Mouse (Mus musculus) thymus, adult 2 months (tissue): ENCODE results near the gene H2-Aa. TPM values are rescaled to one million over a fixed set of nuclear protein-coding genes. Genes with fewer than 3 reads are reported as not detected.
"Not testable (repeated sequence)": the region's sequence is repeated elsewhere in the genome, so short reads cannot be mapped to it uniquely, and the experiment has no call there.

Source experiments
- DNase-seq: peaks from one replicate; pipeline ENCODE4 v3.0.0; 2021
- H3K27ac ChIP-seq: fragments of 200-500 bp; 2 replicates; pipeline ENCODE4 v1.5.1; 2012; ENCODE audit warnings: low read length, control low read depth; ENCODE audit not compliant: control insufficient read depth, insufficient read depth
- H3K27me3 ChIP-seq: fragments of 200-500 bp; 2 replicates; pipeline ENCODE4 v1.6.1; 2012; ENCODE audit warnings: mild to moderate bottlenecking, low read length, moderate library complexity, mixed read lengths; ENCODE audit not compliant: control insufficient read depth, insufficient read depth
- H3K36me3 ChIP-seq: fragments of 200-500 bp; 2 replicates; pipeline ENCODE4 v1.6.1; 2012; ENCODE audit warnings: mild to moderate bottlenecking, low read length, moderate library complexity; ENCODE audit not compliant: control insufficient read depth, insufficient read depth
- H3K4me1 ChIP-seq: fragments of 200-500 bp; replicated peaks from 2 replicates; pipeline ENCODE4 v1.6.1; 2012; ENCODE audit warnings: low read length; ENCODE audit not compliant: control insufficient read depth, insufficient read depth
- H3K4me3 ChIP-seq: fragments of 200-500 bp; 2 replicates; pipeline ENCODE4 v1.5.1; 2012; ENCODE audit warnings: mild to moderate bottlenecking, low read length, control low read depth, moderate library complexity; ENCODE audit not compliant: control insufficient read depth, insufficient read depth
- CTCF ChIP-seq: fragments of 200-500 bp; IDR thresholded peaks from 2 replicates; pipeline ENCODE4 v1.5.1; 2012; ENCODE audit warnings: mild to moderate bottlenecking, control low read depth, low read length, moderate library complexity, borderline replicate concordance; ENCODE audit not compliant: control insufficient read depth, poor library complexity, insufficient read depth; ENCODE audit errors: extremely low read depth
- POLR2A ChIP-seq: fragments of 200-500 bp; IDR thresholded peaks from 2 replicates; pipeline ENCODE4 v1.6.1; 2012; ENCODE audit warnings: mild to moderate bottlenecking, low read length, control low read depth, moderate library complexity; ENCODE audit not compliant: control insufficient read depth, poor library complexity, insufficient read depth; ENCODE audit errors: extremely low read depth
- WGBS: fragments of 180-500 bp; shearing (Covaris S2); methylation state at CpG from one replicate; pipeline ENCODE4 v1.1.7; 2018; 5-methylcytosine and 5-hydroxymethylcytosine counted together
- polyA plus RNA-seq: library from polyadenylated mRNA; depleted of rRNA; stranded (reverse); fragments of >200 nt; gene quantifications from 2 replicates; pipeline ENCODE4 v1.2.3, GENCODE M21; 2012

H2-Aa gene
- polyA plus RNA-seq, 1 experiment: 1,363 TPM

DNA sequence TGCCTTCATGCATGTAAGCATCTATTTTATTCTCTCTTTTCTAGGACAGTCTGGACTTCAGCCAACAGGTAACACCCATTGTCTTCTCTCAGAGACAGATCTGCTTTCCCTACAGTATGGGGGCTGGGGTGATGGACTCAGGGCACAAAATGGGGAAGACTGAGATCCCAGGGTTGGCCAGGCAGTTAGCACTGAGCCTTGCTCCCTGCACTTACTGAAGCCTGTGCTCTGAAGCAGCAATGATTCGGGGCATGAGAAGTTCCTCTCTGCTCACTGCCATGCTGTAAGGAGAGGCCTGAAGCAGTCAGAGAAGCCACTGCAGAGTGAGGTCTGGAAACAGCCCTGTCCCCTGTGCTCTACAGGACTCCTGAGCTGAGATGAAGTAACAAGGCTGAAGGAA lies 27.9 kb upstream of the H2-Aa start:
- no peak for DNase-seq
- H3K27me3 ChIP-seq: no peaks in the 10 kb centered on the region
- H3K4me1 ChIP-seq: peaks cover 4% of the 10 kb centered on the region
- H3K36me3 ChIP-seq: no peaks in the 10 kb centered on the region
- no peak for TF ChIP-seq CTCF
- TF ChIP-seq POLR2A: no peak
- no peak overlapping the region for H3K4me3 ChIP-seq
- 81% methylated on average over 1 of the region's 1 CpGs for WGBS
- no peak overlapping the region for H3K27ac ChIP-seq

DNA sequence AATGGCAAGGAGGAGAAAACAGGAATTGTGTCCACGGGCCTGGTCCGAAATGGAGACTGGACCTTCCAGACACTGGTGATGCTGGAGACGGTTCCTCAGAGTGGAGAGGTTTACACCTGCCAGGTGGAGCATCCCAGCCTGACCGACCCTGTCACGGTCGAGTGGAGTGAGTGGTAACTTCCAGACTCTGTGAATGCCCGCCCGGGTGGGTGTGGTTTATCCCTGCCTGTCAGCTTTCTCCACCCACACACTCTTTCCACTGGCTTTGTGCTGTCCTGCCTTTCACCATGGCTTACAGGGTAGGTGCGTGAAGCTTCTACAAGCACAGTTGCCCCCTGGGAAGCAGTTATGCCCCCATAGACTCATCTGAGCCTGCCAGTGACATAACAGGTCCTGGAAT lies 26.7 kb upstream of the H2-Aa start:
- WGBS: 84% methylated on average over 9 of the region's 9 CpGs
- Histone ChIP-seq H3K4me3 (no peak overlapping the region), H3K27me3 (no peaks in the 10 kb centered on the region), H3K4me1 (peaks cover 10% of the 10 kb centered on the region), H3K27ac (no peak overlapping the region), H3K36me3 (no peaks in the 10 kb centered on the region)
- no peak for DNase-seq
- TF ChIP-seq CTCF (no peak), POLR2A (no peak)

DNA sequence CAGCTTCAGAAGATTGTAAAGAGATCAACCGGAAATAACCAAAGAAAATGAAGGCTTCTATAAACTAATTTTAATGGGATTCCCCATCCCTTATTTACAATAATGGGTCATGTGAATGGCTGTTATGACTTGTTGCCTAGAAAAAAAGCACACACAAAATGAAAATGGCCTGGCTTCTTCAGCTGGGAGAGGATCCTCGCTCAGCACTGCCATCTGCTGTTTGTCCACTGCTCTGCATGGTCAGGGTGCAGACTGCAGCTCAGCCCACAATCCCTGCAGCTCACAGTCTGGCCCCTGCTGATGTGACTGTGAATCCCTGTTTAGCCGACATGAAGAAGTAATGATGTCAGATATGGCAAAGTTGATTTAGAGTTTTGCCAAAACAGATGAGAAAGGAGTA lies 25.8 kb upstream of the H2-Aa start:
- H3K4me1 ChIP-seq: peaks cover 12% of the 10 kb centered on the region
- peak; percentile 74; the same call in 1 of the 2 replicates for TF ChIP-seq CTCF
- no peak for TF ChIP-seq POLR2A
- no peaks in the 10 kb centered on the region for H3K36me3 ChIP-seq
- DNase-seq: peak; percentile 82
- no peak overlapping the region for H3K4me3 ChIP-seq
- H3K27me3 ChIP-seq: no peaks in the 10 kb centered on the region
- WGBS: 37% methylated on average over 3 of the region's 3 CpGs
- no peak overlapping the region for H3K27ac ChIP-seq

DNA sequence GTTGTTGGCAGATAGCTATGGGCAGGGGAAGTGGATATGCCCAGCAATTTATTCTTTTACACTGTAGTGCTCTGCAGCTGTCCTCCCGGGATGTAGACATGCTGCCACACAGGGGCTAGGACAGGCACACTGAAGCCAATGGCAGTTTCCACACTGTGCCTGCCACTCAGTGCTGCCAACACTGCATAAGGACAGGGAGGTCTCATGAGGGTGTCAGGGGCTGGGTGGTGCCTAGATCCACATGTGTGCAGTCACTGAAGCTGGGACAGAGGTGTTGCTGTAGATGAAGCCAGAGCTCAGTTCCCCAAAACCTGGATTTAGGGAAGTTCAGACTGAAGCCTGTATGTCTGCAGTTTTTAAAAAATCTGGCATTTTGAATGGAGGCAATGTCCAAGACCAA lies 24.6 kb upstream of the H2-Aa start:
- WGBS: 89% methylated on average over 1 of the region's 1 CpGs
- no peaks in the 10 kb centered on the region for H3K36me3 ChIP-seq
- no peak for DNase-seq
- TF ChIP-seq POLR2A (no peak), CTCF (no peak)
- H3K4me3 ChIP-seq: no peak overlapping the region
- peaks cover 12% of the 10 kb centered on the region for H3K4me1 ChIP-seq
- H3K27ac ChIP-seq: peak overlapping the region; percentile 52
- no peaks in the 10 kb centered on the region for H3K27me3 ChIP-seq

DNA sequence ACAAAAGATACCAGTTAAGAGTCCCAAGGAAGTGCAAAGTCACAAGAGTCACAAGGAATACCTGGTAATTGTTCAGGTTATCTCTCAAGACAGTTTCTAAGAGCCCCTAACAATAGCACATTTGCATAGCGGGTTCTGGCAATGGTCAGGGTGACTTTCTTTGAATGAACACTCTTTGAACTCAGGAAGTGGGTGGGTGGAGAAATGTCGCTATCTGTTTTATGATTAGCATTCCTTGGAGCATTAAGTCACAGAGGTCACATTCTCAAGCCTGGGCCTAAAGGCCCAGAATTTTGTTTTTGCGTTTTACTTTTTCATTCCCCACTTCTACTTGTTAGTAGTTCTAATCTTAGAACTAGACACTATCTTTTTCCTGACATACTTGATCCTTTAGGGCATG lies 22.9 kb upstream of the H2-Aa start:
- H3K4me1 ChIP-seq: peaks cover 12% of the 10 kb centered on the region
- H3K4me3 ChIP-seq, H3K27ac ChIP-seq, H3K36me3 ChIP-seq, DNase-seq, H3K27me3 ChIP-seq: not testable (repeated sequence)
- WGBS: 74% methylated on average over 3 of the region's 3 CpGs

DNA sequence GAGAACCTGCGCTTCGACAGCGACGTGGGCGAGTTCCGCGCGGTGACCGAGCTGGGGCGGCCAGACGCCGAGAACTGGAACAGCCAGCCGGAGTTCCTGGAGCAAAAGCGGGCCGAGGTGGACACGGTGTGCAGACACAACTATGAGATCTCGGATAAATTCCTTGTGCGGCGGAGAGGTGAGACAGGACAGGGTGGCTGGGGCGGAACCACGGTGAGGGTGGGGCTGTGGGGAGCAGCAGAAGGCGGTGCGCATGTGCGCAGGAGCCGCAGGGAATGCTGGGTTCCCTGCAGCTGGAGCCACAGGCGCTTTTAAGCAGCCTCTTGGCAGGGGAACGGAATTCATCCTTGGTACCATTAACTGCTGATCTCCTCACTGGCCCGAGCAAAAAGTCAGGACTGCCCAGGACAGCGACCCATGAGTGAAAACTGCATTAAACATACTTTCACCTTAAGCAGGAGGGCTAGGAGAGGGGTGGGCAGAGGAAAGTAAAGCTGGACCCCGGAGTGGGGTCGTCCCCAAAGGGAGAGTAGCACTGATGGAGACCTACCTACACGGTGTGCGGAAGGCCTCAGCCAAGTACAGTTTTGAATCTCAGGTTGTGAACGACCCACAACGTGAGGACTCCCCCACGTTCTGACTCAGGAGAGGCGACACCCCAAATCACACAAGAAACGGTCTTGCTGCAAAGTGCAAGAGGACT lies 22.2 kb upstream of the H2-Aa start:
- Histone ChIP-seq H3K36me3 (no peaks in the 10 kb centered on the region), H3K4me3 (peak overlapping the region; percentile 87), H3K27me3 (no peaks in the 10 kb centered on the region), H3K4me1 (peaks cover 12% of the 10 kb centered on the region), H3K27ac (no peak overlapping the region)
- no peak for TF ChIP-seq CTCF
- no peak for TF ChIP-seq POLR2A
- DNase-seq: peak; percentile 73
- 38% methylated on average over 38 of the region's 38 CpGs for WGBS

DNA sequence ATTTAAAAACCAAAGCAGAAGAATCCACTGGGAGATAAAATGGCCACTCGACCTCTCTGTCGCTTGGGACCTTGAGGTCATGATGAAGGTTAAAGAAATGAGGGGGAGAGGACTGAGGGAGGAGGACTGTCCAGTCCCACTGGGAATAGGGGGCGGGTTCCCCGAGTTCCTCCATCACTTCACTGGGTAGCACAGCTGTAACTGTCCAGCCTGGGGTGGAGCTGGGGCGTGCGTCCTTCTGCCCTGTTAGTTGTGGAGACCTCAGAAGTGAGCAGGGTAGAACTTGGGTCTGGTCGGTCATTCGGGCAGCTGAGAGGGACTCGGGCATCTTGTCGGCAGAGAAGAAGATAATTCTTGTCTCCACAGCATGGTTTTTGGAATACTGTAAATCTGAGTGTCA lies 21.6 kb upstream of the H2-Aa start:
- WGBS: 48% methylated on average over 10 of the region's 10 CpGs
- DNase-seq: no peak
- no peak for TF ChIP-seq POLR2A
- TF ChIP-seq CTCF: no peak
- H3K36me3 ChIP-seq: no peaks in the 10 kb centered on the region
- no peak overlapping the region for H3K27ac ChIP-seq
- H3K27me3 ChIP-seq: no peaks in the 10 kb centered on the region
- H3K4me3 ChIP-seq: peak overlapping the region; percentile 87
- peaks cover 15% of the 10 kb centered on the region for H3K4me1 ChIP-seq

DNA sequence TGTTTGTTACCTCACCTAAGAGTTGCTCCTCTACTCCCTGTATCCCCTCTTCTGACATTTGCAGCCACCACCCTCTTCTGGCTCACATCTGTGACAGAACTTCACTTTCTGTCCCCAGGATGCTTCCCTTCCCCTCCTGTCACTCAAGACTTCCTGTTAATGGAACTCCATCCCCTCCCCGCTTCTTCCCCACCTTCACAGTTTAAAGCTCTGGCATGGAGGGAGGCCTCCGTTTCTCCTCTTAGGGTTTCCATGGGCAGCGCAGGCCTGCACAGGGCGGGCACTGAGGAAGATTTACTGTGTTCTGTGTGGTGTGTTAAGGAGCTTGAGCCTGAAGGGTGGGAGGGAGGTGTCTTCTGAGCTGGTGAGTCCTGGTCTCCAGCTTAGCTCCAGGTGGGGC lies 20.5 kb upstream of the H2-Aa start:
- H3K4me1 ChIP-seq: peaks cover 15% of the 10 kb centered on the region
- no peak overlapping the region for H3K27ac ChIP-seq
- TF ChIP-seq POLR2A (no peak), CTCF (no peak)
- no peak for DNase-seq
- 0 out of 2 replicates have a peak overlapping the region, but pooled peaks have one; percentile 11 for H3K4me3 ChIP-seq
- no peaks in the 10 kb centered on the region for H3K27me3 ChIP-seq
- no peaks in the 10 kb centered on the region for H3K36me3 ChIP-seq
- WGBS: 87% methylated on average over 4 of the region's 4 CpGs
